Mouse (Mus musculus): ENCODE results near the gene Hs1bp3.

The Hs1bp3 gene

GRCm38 (mm10) chr12:8325245-8325942 is 12.2 kb downstream of the Hs1bp3 start:
- POLR2A ChIA-PET, result interaction anchor here in 3 of 4 experiments (0.9 to 10.0 kb wide), 10 partner anchors 9 to 220 kb away, joined by 3 to 190 read pairs (median 6); partner anchors contain the start of gene Rhob (in 3 of the 3)
- CTCF ChIA-PET, result interaction anchor here in 3 of 4 experiments (0.6 to 2.4 kb wide), 11 partner anchors 9 to 223 kb away, joined by 3 to 32 read pairs (median 6); partner anchors contain the start of genes Rhob (in 2 of the 3) and Hs1bp3 (in 1 of the 3)

- ChIA-PET POLR2A (interaction anchor here (0.5 to 10.0 kb wide), 18 partner anchors 9 to 591 kb away, joined by 3 to 190 read pairs (median 4); partner anchors contain the start of gene Rhob (in 4 of the 4)), CTCF (interaction anchor here (0.5 to 2.4 kb wide), 46 partner anchors 9 to 610 kb away, joined by 3 to 32 read pairs (median 4); partner anchors contain the start of genes Rhob (in 3 of the 4) and Hs1bp3 (in 1 of the 4))
Observed at GRCm38 (mm10) chr12:8325943-8326522, 12.8 kb downstream of the Hs1bp3 start.

- ChIA-PET CTCF (interaction anchor here (0.5 to 2.4 kb wide), 44 partner anchors 9 to 609 kb away, joined by 3 to 32 read pairs (median 4); partner anchors contain the start of gene Rhob (in 3 of the 4)), POLR2A (interaction anchor here (0.5 to 10.0 kb wide), 13 partner anchors 9 to 590 kb away, joined by 3 to 190 read pairs (median 5); partner anchors contain the start of gene Rhob (in 4 of the 4))
Observed at GRCm38 (mm10) chr12:8326825-8327674, 13.8 kb downstream of the Hs1bp3 start.

GRCm38 (mm10) chr12:8327675-8328053 is 14.4 kb downstream of the Hs1bp3 start:
- ChIA-PET POLR2A (interaction anchor here in 2 of 4 experiments (9.0 to 10.0 kb wide), 2 partner anchors 171 to 173 kb away, joined by 165 to 190 read pairs; partner anchors contain the start of gene Rhob (in 2 of the 2)), CTCF (interaction anchor here in 1 of 4 experiments (2.4 kb wide), 1 partner anchor 220 kb away, joined by 13 read pairs; no protein-coding TSS in a partner anchor)

GRCm38 (mm10) chr12:8329236-8329635 is 16.0 kb downstream of the Hs1bp3 start:
- POLR2A ChIA-PET, result interaction anchor here in 3 of 4 experiments (1.0 to 15.5 kb wide), 4 partner anchors 10 to 171 kb away, joined by 4 to 231 read pairs (median 7); partner anchors contain the start of gene Rhob (in 3 of the 3)
- CTCF ChIA-PET, result interaction anchor here in 2 of 4 experiments (0.9 to 1.8 kb wide), 2 partner anchors 158 to 218 kb away, joined by 3 to 6 read pairs; no protein-coding TSS in a partner anchor

GRCm38 (mm10) chr12:8331489-8332173 is 18.4 kb downstream of the Hs1bp3 start:
- POLR2A ChIA-PET, result interaction anchor here in 3 of 4 experiments (0.6 to 15.5 kb wide), 7 partner anchors 8 to 168 kb away, joined by 3 to 231 read pairs (median 3); partner anchors contain the start of gene Rhob (in 3 of the 3)
- CTCF ChIA-PET, result interaction anchor here in 2 of 4 experiments (0.6 to 1.3 kb wide), 2 partner anchors 14 to 168 kb away, joined by 3 to 4 read pairs; partner anchors contain the start of gene Rhob (in 1 of the 2)

- ChIA-PET CTCF (interaction anchor here in 2 of 4 experiments (0.6 to 1.3 kb wide), 2 partner anchors 13 to 168 kb away, joined by 3 to 4 read pairs; partner anchors contain the start of gene Rhob (in 1 of the 2)), POLR2A (interaction anchor here in 3 of 4 experiments (0.9 to 15.5 kb wide), 6 partner anchors 8 to 168 kb away, joined by 3 to 231 read pairs (median 4); partner anchors contain the start of gene Rhob (in 3 of the 3))
Observed at GRCm38 (mm10) chr12:8332174-8332542, 18.9 kb downstream of the Hs1bp3 start.

GRCm38 (mm10) chr12:8333617-8334016 is 20.4 kb downstream of the Hs1bp3 start:
- CTCF ChIA-PET, result no interaction called here
- POLR2A ChIA-PET, result interaction anchor here (0.6 to 15.5 kb wide), 9 partner anchors 9 to 345 kb away, joined by 3 to 231 read pairs (median 4); partner anchors contain the start of gene Rhob (in 4 of the 4)

- ChIA-PET POLR2A (interaction anchor here (0.7 to 15.5 kb wide), 9 partner anchors 9 to 344 kb away, joined by 3 to 231 read pairs (median 4); partner anchors contain the start of gene Rhob (in 4 of the 4)), CTCF (interaction anchor here in 1 of 4 experiments (0.6 kb wide), 1 partner anchor 78 kb away, joined by 7 read pairs; no protein-coding TSS in a partner anchor)
Observed at GRCm38 (mm10) chr12:8334261-8334660, 21.0 kb downstream of the Hs1bp3 start.

GRCm38 (mm10) chr12:8335503-8335902 is 22.3 kb downstream of the Hs1bp3 start:
- POLR2A ChIA-PET, result interaction anchor here in 3 of 4 experiments (0.6 to 15.5 kb wide), 12 partner anchors 9 to 176 kb away, joined by 3 to 231 read pairs (median 4); partner anchors contain the start of gene Rhob (in 3 of the 3)
- CTCF ChIA-PET, result interaction anchor here (0.6 to 1.4 kb wide), 5 partner anchors 9 to 409 kb away, joined by 3 to 6 read pairs (median 3); no protein-coding TSS in a partner anchor

- CTCF ChIA-PET, result interaction anchor here in 2 of 4 experiments (1.3 to 1.4 kb wide), 3 partner anchors 10 kb away, joined by 4 to 6 read pairs (median 5); no protein-coding TSS in a partner anchor
- POLR2A ChIA-PET, result interaction anchor here in 2 of 4 experiments (0.9 to 15.5 kb wide), 7 partner anchors 9 to 185 kb away, joined by 3 to 231 read pairs (median 5); partner anchors contain the start of gene Rhob (in 2 of the 2)
Observed at GRCm38 (mm10) chr12:8336601-8337285, 23.5 kb downstream of the Hs1bp3 start.

- ChIA-PET POLR2A (interaction anchor here in 3 of 4 experiments (0.6 to 15.5 kb wide), 10 partner anchors 10 to 184 kb away, joined by 3 to 231 read pairs (median 4); partner anchors contain the start of genes Rhob (in 2 of the 3) and Hs1bp3 (in 1 of the 3)), CTCF (interaction anchor here in 3 of 4 experiments (0.6 to 1.7 kb wide), 5 partner anchors 11 to 23 kb away, joined by 3 to 6 read pairs (median 5); no protein-coding TSS in a partner anchor)
Observed at GRCm38 (mm10) chr12:8337286-8338060, 24.2 kb downstream of the Hs1bp3 start.

- ChIA-PET POLR2A (interaction anchor here in 3 of 4 experiments (0.5 to 15.5 kb wide), 12 partner anchors 9 to 179 kb away, joined by 3 to 231 read pairs (median 18); partner anchors contain the start of gene Rhob (in 3 of the 3)), CTCF (interaction anchor here in 2 of 4 experiments (1.7 to 2.0 kb wide), 2 partner anchors 12 kb away, joined by 5 to 6 read pairs; no protein-coding TSS in a partner anchor)
Observed at GRCm38 (mm10) chr12:8338491-8338890, 25.3 kb downstream of the Hs1bp3 start.

- CTCF ChIA-PET, result interaction anchor here in 3 of 4 experiments (1.0 to 2.0 kb wide), 5 partner anchors 12 to 208 kb away, joined by 3 to 6 read pairs (median 5); no protein-coding TSS in a partner anchor
- POLR2A ChIA-PET, result interaction anchor here in 3 of 4 experiments (0.5 to 15.5 kb wide), 14 partner anchors 7 to 182 kb away, joined by 3 to 231 read pairs (median 10); partner anchors contain the start of gene Rhob (in 3 of the 3)
Observed at GRCm38 (mm10) chr12:8338918-8339317, 25.7 kb downstream of the Hs1bp3 start.

Measured in embryonic stem cell, embryonic (primary cell).